ENCODE assay signal across 9 mouse cellular contexts in genomic region chr4:141309773-141310145, GRCm38 (mm10). TPM values are rescaled to one million over a fixed set of nuclear protein-coding genes. Genes with fewer than 3 reads are reported as not detected.
DNase-seq lines count a peak whose midpoint lies in the region; ATAC-seq and TF ChIP-seq lines count a peak whose summit lies in the region.
"Had no signal": no experiment of that assay in that cellular context is flagged by ENCODE, and none has a peak within 500 bp of the region (broad histone marks: within the 10 kb centered on the region; RNA-seq: fewer than 3 reads in every experiment).

No protein-coding gene starts in this region.

- H3K36me3 ChIP-seq in kidney, embryonic 16.5 days (ENCODE audit: insufficient read depth, low read length): peaks cover 5% of the 10 kb centered on the region
- peaks cover 13% of the 10 kb centered on the region; the same call in 1 of the 2 replicates for H3K36me3 ChIP-seq in intestine, postnatal 0 days (ENCODE audit: control insufficient read depth, insufficient read depth)
- H3K36me3 ChIP-seq in midbrain, embryonic 15.5 days (replicated peaks): no peaks in the 10 kb centered on the region
- H3K36me3 ChIP-seq: hindbrain, embryonic 15.5 days had no signal

- no peak for TF ChIP-seq CTCF in intestine, postnatal 0 days (IDR thresholded peaks at IDR 0.05; ENCODE audit: low read depth)

- 45% methylated on average over 10 of the region's 10 CpGs for WGBS in kidney, embryonic 16.5 days
- 27% methylated on average over 10 of the region's 10 CpGs for WGBS in intestine, postnatal 0 days
- 25% methylated on average over 10 of the region's 10 CpGs for WGBS in midbrain, embryonic 15.5 days

- peak overlapping the region; percentile 22; the same call in 1 of the 2 replicates for H3K4me2 ChIP-seq in kidney, embryonic 16.5 days (replicated peaks; ENCODE audit: low read depth, low read length)
- peak overlapping the region; percentile 47 for H3K4me2 ChIP-seq in intestine, postnatal 0 days (replicated peaks; ENCODE audit: low read depth)
- H3K4me2 ChIP-seq in midbrain, embryonic 15.5 days: 0 out of 2 replicates have a peak overlapping the region, but pooled peaks have one; percentile 5
- H3K4me2 ChIP-seq: hindbrain, embryonic 15.5 days had no signal

- no peak overlapping the region for H3K4me3 ChIP-seq in kidney, embryonic 16.5 days (ENCODE audit: low read length)
- H3K4me3 ChIP-seq in intestine, postnatal 0 days (ENCODE audit: low read depth, low read length): peak overlapping the region; percentile 5; the same call in 1 of the 2 replicates
- H3K4me3 ChIP-seq in midbrain, embryonic 15.5 days: no peak overlapping the region
- H3K4me3 ChIP-seq: hindbrain, embryonic 15.5 days had no signal

- H3K9me3 ChIP-seq in kidney, embryonic 16.5 days (ENCODE audit: low read length): no peaks in the 10 kb centered on the region
- H3K9me3 ChIP-seq in intestine, postnatal 0 days (ENCODE audit: control insufficient read depth): no peaks in the 10 kb centered on the region
- no peaks in the 10 kb centered on the region for H3K9me3 ChIP-seq in midbrain, embryonic 15.5 days
- H3K9me3 ChIP-seq: hindbrain, embryonic 15.5 days had no signal

- no peak for ATAC-seq in kidney, embryonic 16.5 days (ENCODE audit: low FRiP score, low TSS enrichment)
- ATAC-seq in intestine, postnatal 0 days: no peak
- ATAC-seq in midbrain, embryonic 15.5 days (replicated peaks): no peak

- peak overlapping the region; percentile 76 for H3K27ac ChIP-seq in kidney, embryonic 16.5 days (ENCODE audit: low read length)
- peak overlapping the region; percentile 91 for H3K27ac ChIP-seq in intestine, postnatal 0 days (ENCODE audit: low read depth, low read length)
- no peak overlapping the region for H3K27ac ChIP-seq in midbrain, embryonic 15.5 days
- H3K27ac ChIP-seq: hindbrain, embryonic 15.5 days had no signal

- no peak for DNase-seq in kidney, adult 11 months
- peak; percentile 54 for DNase-seq in embryo, embryonic 9.5 days (ENCODE audit: extremely low spot score)
- no peak for DNase-seq in spleen, postnatal 10 days (ENCODE audit: low spot score in 2 of 2)
- DNase-seq in testis, postnatal 14 days (ENCODE audit: low spot score): no peak
- no peak for DNase-seq in ovary, postnatal 14 days (ENCODE audit: low spot score)

- peak overlapping the region; percentile 31 for H3K9ac ChIP-seq in kidney, embryonic 16.5 days (replicated peaks; ENCODE audit: low read length)
- peak overlapping the region; percentile 42 for H3K9ac ChIP-seq in intestine, postnatal 0 days (ENCODE audit: low read depth, low read length)
- no peak overlapping the region for H3K9ac ChIP-seq in midbrain, embryonic 15.5 days
- H3K9ac ChIP-seq: hindbrain, embryonic 15.5 days had no signal

- no peaks in the 10 kb centered on the region for H3K27me3 ChIP-seq in kidney, embryonic 16.5 days (ENCODE audit: insufficient read depth, low read length)
- no peaks in the 10 kb centered on the region for H3K27me3 ChIP-seq in intestine, postnatal 0 days (replicated peaks; ENCODE audit: control insufficient read depth, insufficient read depth, low read length)
- no peaks in the 10 kb centered on the region for H3K27me3 ChIP-seq in midbrain, embryonic 15.5 days (replicated peaks)
- H3K27me3 ChIP-seq: hindbrain, embryonic 15.5 days had no signal

- peaks cover 79% of the 10 kb centered on the region for H3K4me1 ChIP-seq in kidney, embryonic 16.5 days (ENCODE audit: insufficient read depth, low read length)
- peaks cover 31% of the 10 kb centered on the region for H3K4me1 ChIP-seq in intestine, postnatal 0 days (replicated peaks; ENCODE audit: control insufficient read depth, insufficient read depth, low read length)
- peaks cover 50% of the 10 kb centered on the region for H3K4me1 ChIP-seq in midbrain, embryonic 15.5 days

RNA-seq across cellular contexts. Expression of gene Epha2, which starts 8.7 kb away (rescaled TPM):
- polyA plus RNA-seq in kidney, embryonic 16.5 days (2015; fragmentation: Nextera tagmentation; extraction: Ambion mirVana): 8.3 and 8.6 TPM in 2 replicates
- polyA plus RNA-seq in intestine, postnatal 0 days (2015; fragmentation: Nextera tagmentation; extraction: Ambion mirVana): 5.6 and 6.6 TPM in 2 replicates
- polyA plus RNA-seq in midbrain, embryonic 15.5 days (2015; fragmentation: Nextera tagmentation; extraction: Ambion mirVana): 1.6 and 1.7 TPM in 2 replicates

RNA-seq across cellular contexts. Expression of gene Fam131c, which starts 58.3 kb away (rescaled TPM):
- 3.0 and 3.1 TPM in 2 replicates for polyA plus RNA-seq in kidney, embryonic 16.5 days (2015; fragmentation: Nextera tagmentation; extraction: Ambion mirVana)
- polyA plus RNA-seq in intestine, postnatal 0 days (2015; fragmentation: Nextera tagmentation; extraction: Ambion mirVana): 1.4 and 2.4 TPM in 2 replicates
- polyA plus RNA-seq in midbrain, embryonic 15.5 days (2015; fragmentation: Nextera tagmentation; extraction: Ambion mirVana): 42.0 and 44.3 TPM in 2 replicates

Comparison
In these comparisons a context has a peak if more than half of its experiments do, and no peak if none do; other contexts are left out.
1. RNA of gene Fam131c, which starts 58.3 kb away (polyA plus RNA-seq): 42.0 to 44.3 TPM in midbrain, embryonic 15.5 days; 3.0 to 3.1 TPM in kidney, embryonic 16.5 days and 1.4 to 2.4 TPM in intestine, postnatal 0 days; every median in the first group is over 10 times any median in the second.
2. Peak in every context shown above with its lines, with median percentiles within 50 percentile points of each other: H3K4me2 ChIP-seq.